Mouse (Mus musculus): ENCODE data around the gene Zic4. TPM values are rescaled to one million over a fixed set of nuclear protein-coding genes. Genes with fewer than 3 reads are reported as not detected.

The Zic4 gene
- total RNA-seq, 1 experiment = not detected

GRCm38 (mm10) chr9:91350861-91351291 is 11.3 kb upstream of the Zic4 start:
- no peak overlapping the region for H3K27ac ChIP-seq (ENCODE audit: insufficient read depth, low read depth, low read length, poor library complexity, severe bottlenecking)
- TF ChIP-seq ZC3H11A (IDR thresholded peaks at IDR 0.05; ENCODE audit: borderline replicate concordance, low read depth, low read length) (no peak), MAFK (IDR thresholded peaks at IDR 0.05; ENCODE audit: insufficient read depth, low read depth, low read length) (no peak), HCFC1 (IDR thresholded peaks at IDR 0.05; ENCODE audit: borderline replicate concordance, insufficient read depth, low read length) (no peak)
- in situ Hi-C loops (cut with MboI; ENCODE audit: low sequenced_read_pairs in 2 of 2, unreplicated experiment in 2 of 2) = loop anchor here in 1 of 2 experiments (25.0 kb wide), 1 partner anchor 1439 kb away; the partner anchor contains the start of gene Rasgrf1
- H3K36me3 ChIP-seq (ENCODE audit: control insufficient read depth, insufficient read depth, low read length, poor library complexity, severe bottlenecking) = no peaks in the 10 kb centered on the region
- peak overlapping the region in 1 of 2 experiments; percentile 35; a peak in 1 of 4 replicates for H3K4me3 ChIP-seq (ENCODE audit: insufficient read depth in 1 of 2, low read depth in 1 of 2, low read length in 2 of 2, poor library complexity in 1 of 2, severe bottlenecking in 1 of 2)
- no peak overlapping the region for H3K9ac ChIP-seq (ENCODE audit: insufficient read depth, low read depth, low read length, poor library complexity, severe bottlenecking)
- no peaks in the 10 kb centered on the region for H3K9me3 ChIP-seq (ENCODE audit: control insufficient read depth, insufficient read depth, low read depth, low read length)
- DNase-seq (ENCODE audit: low read depth, low spot score) = no peak
- H3K4me1 ChIP-seq (ENCODE audit: control insufficient read depth in 2 of 2, insufficient read depth in 2 of 2, low read length in 2 of 2, poor library complexity in 1 of 2) = peaks cover 0 to 5% of the 10 kb centered on the region in 2 experiments; a peak in 1 of 4 replicates

GRCm38 (mm10) chr9:91351361-91351760 is 10.9 kb upstream of the Zic4 start:
- peaks cover 0 to 5% of the 10 kb centered on the region in 2 experiments; a peak in 1 of 4 replicates for H3K4me1 ChIP-seq (ENCODE audit: control insufficient read depth in 2 of 2, insufficient read depth in 2 of 2, low read length in 2 of 2, poor library complexity in 1 of 2)
- no peak overlapping the region for H3K9ac ChIP-seq (ENCODE audit: insufficient read depth, low read depth, low read length, poor library complexity, severe bottlenecking)
- TF ChIP-seq HCFC1 (IDR thresholded peaks at IDR 0.05; ENCODE audit: borderline replicate concordance, insufficient read depth, low read length) (no peak), CHD2 (IDR thresholded peaks at IDR 0.05; ENCODE audit: low read depth, low read length) (no peak), MAFK (IDR thresholded peaks at IDR 0.05; ENCODE audit: insufficient read depth, low read depth, low read length) (no peak), ZNF384 (IDR thresholded peaks at IDR 0.05; ENCODE audit: low read depth, low read length) (no peak), ZC3H11A (IDR thresholded peaks at IDR 0.05; ENCODE audit: borderline replicate concordance, low read depth, low read length) (no peak)
- no peak for DNase-seq (ENCODE audit: low read depth, low spot score)
- H3K4me3 ChIP-seq (ENCODE audit: insufficient read depth in 1 of 2, low read depth in 1 of 2, low read length in 2 of 2, poor library complexity in 1 of 2, severe bottlenecking in 1 of 2) = no peak overlapping the region
- H3K27ac ChIP-seq (ENCODE audit: insufficient read depth, low read depth, low read length, poor library complexity, severe bottlenecking) = no peak overlapping the region
- no peaks in the 10 kb centered on the region for H3K36me3 ChIP-seq (ENCODE audit: control insufficient read depth, insufficient read depth, low read length, poor library complexity, severe bottlenecking)
- no peaks in the 10 kb centered on the region for H3K9me3 ChIP-seq (ENCODE audit: control insufficient read depth, insufficient read depth, low read depth, low read length)
- in situ Hi-C loops (cut with MboI; ENCODE audit: low sequenced_read_pairs in 2 of 2, unreplicated experiment in 2 of 2) = loop anchor here in 1 of 2 experiments (25.0 kb wide), 1 partner anchor 1439 kb away; the partner anchor contains the start of gene Rasgrf1

- H3K4me1 ChIP-seq (ENCODE audit: control insufficient read depth in 2 of 2, insufficient read depth in 2 of 2, low read length in 2 of 2, poor library complexity in 1 of 2) = peaks cover 0 to 5% of the 10 kb centered on the region in 2 experiments; a peak in 1 of 4 replicates
- in situ Hi-C loops (cut with MboI; ENCODE audit: low sequenced_read_pairs in 2 of 2, unreplicated experiment in 2 of 2) = loop anchor here in 1 of 2 experiments (25.0 kb wide), 1 partner anchor 1440 kb away; the partner anchor contains the start of gene Rasgrf1
- H3K27ac ChIP-seq (ENCODE audit: insufficient read depth, low read depth, low read length, poor library complexity, severe bottlenecking) = no peak overlapping the region
- no peak for DNase-seq (ENCODE audit: low read depth, low spot score)
- H3K9me3 ChIP-seq (ENCODE audit: control insufficient read depth, insufficient read depth, low read depth, low read length) = no peaks in the 10 kb centered on the region
- H3K9ac ChIP-seq (ENCODE audit: insufficient read depth, low read depth, low read length, poor library complexity, severe bottlenecking) = no peak overlapping the region
- TF ChIP-seq CHD2 (IDR thresholded peaks at IDR 0.05; ENCODE audit: low read depth, low read length) = no peak
- no peak for TF ChIP-seq HCFC1 (IDR thresholded peaks at IDR 0.05; ENCODE audit: borderline replicate concordance, insufficient read depth, low read length)
- TF ChIP-seq MAFK (IDR thresholded peaks at IDR 0.05; ENCODE audit: insufficient read depth, low read depth, low read length) = no peak
- no peak for TF ChIP-seq ZNF384 (IDR thresholded peaks at IDR 0.05; ENCODE audit: low read depth, low read length)
- TF ChIP-seq ZC3H11A (IDR thresholded peaks at IDR 0.05; ENCODE audit: borderline replicate concordance, low read depth, low read length) = no peak
- H3K4me3 ChIP-seq (ENCODE audit: insufficient read depth in 1 of 2, low read depth in 1 of 2, low read length in 2 of 2, poor library complexity in 1 of 2, severe bottlenecking in 1 of 2) = no peak overlapping the region
- H3K36me3 ChIP-seq (ENCODE audit: control insufficient read depth, insufficient read depth, low read length, poor library complexity, severe bottlenecking) = no peaks in the 10 kb centered on the region
These were observed 10.2 kb upstream of the Zic4 start for GRCm38 (mm10) chr9:91351961-91352411.

GRCm38 (mm10) chr9:91352786-91353185 is 9.4 kb upstream of the Zic4 start:
- no peak for DNase-seq (ENCODE audit: low read depth, low spot score)
- Histone ChIP-seq H3K9me3 (ENCODE audit: control insufficient read depth, insufficient read depth, low read depth, low read length) (no peaks in the 10 kb centered on the region), H3K9ac (ENCODE audit: insufficient read depth, low read depth, low read length, poor library complexity, severe bottlenecking) (no peak overlapping the region), H3K36me3 (ENCODE audit: control insufficient read depth, insufficient read depth, low read length, poor library complexity, severe bottlenecking) (no peaks in the 10 kb centered on the region), H3K4me3 (ENCODE audit: insufficient read depth in 1 of 2, low read depth in 1 of 2, low read length in 2 of 2, poor library complexity in 1 of 2, severe bottlenecking in 1 of 2) (no peak overlapping the region), H3K27ac (ENCODE audit: insufficient read depth, low read depth, low read length, poor library complexity, severe bottlenecking) (no peak overlapping the region), H3K4me1 (ENCODE audit: control insufficient read depth in 2 of 2, insufficient read depth in 2 of 2, low read length in 2 of 2, poor library complexity in 1 of 2) (peaks cover 0 to 5% of the 10 kb centered on the region in 2 experiments; a peak in 1 of 4 replicates)
- TF ChIP-seq CHD2 (IDR thresholded peaks at IDR 0.05; ENCODE audit: low read depth, low read length) (no peak), MAFK (IDR thresholded peaks at IDR 0.05; ENCODE audit: insufficient read depth, low read depth, low read length) (no peak), ZC3H11A (IDR thresholded peaks at IDR 0.05; ENCODE audit: borderline replicate concordance, low read depth, low read length) (no peak), HCFC1 (IDR thresholded peaks at IDR 0.05; ENCODE audit: borderline replicate concordance, insufficient read depth, low read length) (no peak), ZNF384 (IDR thresholded peaks at IDR 0.05; ENCODE audit: low read depth, low read length) (no peak)
- in situ Hi-C loops (cut with MboI; ENCODE audit: low sequenced_read_pairs in 2 of 2, unreplicated experiment in 2 of 2) = loop anchor here in 1 of 2 experiments (25.0 kb wide), 1 partner anchor 1440 kb away; the partner anchor contains the start of gene Rasgrf1
